ENCODE assay signal across 16 mouse cellular contexts in the genomic region with DNA sequence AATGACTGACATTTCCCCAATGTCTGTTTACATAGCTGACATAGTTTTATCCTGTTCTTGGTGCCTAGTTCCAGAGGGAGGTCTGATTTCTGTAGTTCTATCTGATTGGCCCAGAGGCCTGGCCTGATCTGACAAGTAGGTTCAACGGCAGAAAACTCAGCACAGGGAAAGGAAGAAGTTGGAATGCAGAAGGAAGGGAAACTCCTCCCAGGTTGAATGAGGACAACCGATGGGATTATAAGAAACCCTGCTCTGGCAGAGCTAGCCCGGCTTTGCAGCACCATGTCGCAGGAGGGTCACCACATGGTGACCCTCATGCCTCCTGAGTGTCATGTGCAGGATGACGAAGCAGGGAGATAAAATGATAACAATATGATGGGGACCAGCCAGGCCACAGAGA.
"Had no signal": no experiment of that assay in that cellular context is flagged by ENCODE, and none has a peak within 500 bp of the region (broad histone marks: within the 10 kb centered on the region; RNA-seq: fewer than 3 reads in every experiment).

No protein-coding gene starts in this region.

- DNase-seq: liver, postnatal 0 days; right cerebral cortex, postnatal 14 days; right cerebral cortex, postnatal 4 days; spleen, adult 18-20 months; thymus, adult 18-20 months; thymus, postnatal 25 days; thymus, postnatal 4 days had no signal

- H3K4me3 ChIP-seq: liver, embryonic 15.5 days; lung, embryonic 15.5 days; megakaryocyte, embryonic 14.5 days; midbrain, embryonic 13.5 days; midbrain, embryonic 15.5 days; neural tube, embryonic 12.5 days had no signal

- H3K4me1 ChIP-seq: liver, embryonic 15.5 days; lung, embryonic 15.5 days; megakaryocyte, embryonic 14.5 days; midbrain, embryonic 13.5 days; midbrain, embryonic 15.5 days; neural tube, embryonic 12.5 days had no signal

- H3K27me3 ChIP-seq: liver, embryonic 15.5 days; lung, embryonic 15.5 days; megakaryocyte, embryonic 14.5 days; midbrain, embryonic 13.5 days; midbrain, embryonic 15.5 days; neural tube, embryonic 12.5 days had no signal

- H3K36me3 ChIP-seq: liver, embryonic 15.5 days; lung, embryonic 15.5 days; midbrain, embryonic 13.5 days; midbrain, embryonic 15.5 days; neural tube, embryonic 12.5 days had no signal

- H3K9me3 ChIP-seq: liver, embryonic 15.5 days; lung, embryonic 15.5 days; midbrain, embryonic 13.5 days; midbrain, embryonic 15.5 days; neural tube, embryonic 12.5 days had no signal

- H3K9ac ChIP-seq: liver, embryonic 15.5 days; liver, postnatal 0 days; lung, embryonic 15.5 days; midbrain, embryonic 13.5 days; midbrain, embryonic 15.5 days; neural tube, embryonic 12.5 days had no signal

- H3K27ac ChIP-seq: liver, embryonic 15.5 days; lung, embryonic 15.5 days; macrophage; midbrain, embryonic 13.5 days; midbrain, embryonic 15.5 days; neural tube, embryonic 12.5 days had no signal

- ATAC-seq: liver, postnatal 0 days; lung, postnatal 0 days; midbrain, embryonic 13.5 days; midbrain, embryonic 15.5 days had no signal

- H3K4me2 ChIP-seq: liver, embryonic 15.5 days; lung, embryonic 15.5 days; midbrain, embryonic 11.5 days; midbrain, embryonic 13.5 days; midbrain, embryonic 15.5 days; neural tube, embryonic 12.5 days had no signal
